Mouse (Mus musculus): ENCODE results near the gene Pde8b.

DNA sequence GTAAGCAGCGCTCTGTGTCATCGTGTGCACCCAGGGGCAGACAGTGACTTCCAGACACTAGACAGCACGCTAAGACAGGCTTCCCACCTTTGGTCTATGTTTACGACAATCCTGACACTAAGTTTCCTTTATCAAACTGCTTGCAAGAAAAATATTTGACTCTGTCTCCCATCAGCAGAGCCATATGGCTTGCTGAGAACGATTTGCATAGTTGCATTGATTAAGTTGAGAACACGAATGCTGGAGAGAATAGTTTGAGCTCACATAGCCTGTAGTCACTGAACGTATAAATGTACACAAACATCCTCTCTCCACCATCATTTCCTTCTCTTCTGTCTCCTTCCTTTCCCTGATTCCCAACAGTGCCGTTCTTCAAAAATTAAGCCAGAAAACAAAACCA is 49.3 kb downstream of the Pde8b start:
- TF ChIP-seq POLR2A (IDR thresholded peaks at IDR 0.05; ENCODE audit: borderline replicate concordance, extremely low read depth, insufficient read depth, insufficient read length, poor library complexity, severe bottlenecking) = no peak
- no peak for TF ChIP-seq CTCF (IDR thresholded peaks at IDR 0.05; ENCODE audit: borderline replicate concordance, extremely low read depth, insufficient read depth, insufficient read length)

Measured in brain, embryonic 14.5 days (tissue).